In the genomic region with DNA sequence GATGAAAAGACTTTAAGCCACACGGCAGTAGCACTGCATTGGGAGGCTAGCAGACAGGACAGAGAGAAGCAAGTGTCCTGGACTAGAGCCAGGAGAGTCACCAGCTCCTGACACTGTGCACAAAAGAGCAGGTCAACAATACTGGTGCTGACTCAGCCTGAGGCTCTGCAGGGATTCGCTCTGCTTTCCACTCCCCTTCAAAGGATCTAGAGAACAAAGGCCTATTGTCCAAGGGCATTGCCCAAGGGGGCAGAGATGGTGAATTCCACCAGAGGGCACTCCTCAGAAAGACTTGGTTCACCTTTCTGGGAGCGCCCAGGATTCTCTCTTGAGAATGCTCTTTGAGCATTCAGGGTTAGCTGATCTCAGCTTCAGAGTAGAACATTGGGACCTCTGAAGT, we compare ENCODE assay signal across 8 mouse cellular contexts.
A peak's percentile ranks its signal among the peaks of the same experiment; 100 is the strongest.
DNase-seq lines count a peak whose midpoint lies in the region; ATAC-seq and TF ChIP-seq lines count a peak whose summit lies in the region.
"Had no signal": no experiment of that assay in that cellular context is flagged by ENCODE, and none has a peak within 500 bp of the region (broad histone marks: within the 10 kb centered on the region; RNA-seq: fewer than 3 reads in every experiment).

No protein-coding gene starts in this region.

- no peak for TF ChIP-seq POLR2A in lung, adult 2 months (IDR thresholded peaks at IDR 0.05; ENCODE audit: borderline replicate concordance, extremely low read depth, low read depth, low read length)

- H3K4me3 ChIP-seq in lung, embryonic 14.5 days (ENCODE audit: low read depth, low read length): no peak overlapping the region
- no peak overlapping the region for H3K4me3 ChIP-seq in lung, adult 2 months (replicated peaks; ENCODE audit: extremely low read depth, low read depth, low read length)
- no peak overlapping the region for H3K4me3 ChIP-seq in intestine, embryonic 16.5 days (ENCODE audit: low read length)
- H3K4me3 ChIP-seq in stomach, embryonic 16.5 days (replicated peaks; ENCODE audit: low read length): no peak overlapping the region
- H3K4me3 ChIP-seq: liver, embryonic 15.5 days had no signal

- peak; percentile 56 for TF ChIP-seq CTCF in lung, embryonic 14.5 days (IDR thresholded peaks at IDR 0.05; ENCODE audit: low read depth)
- no peak for TF ChIP-seq CTCF in lung, adult 2 months (IDR thresholded peaks at IDR 0.05; ENCODE audit: insufficient read depth, low read length)

- 38% methylated on average over 3 of the region's 3 CpGs for WGBS in lung, embryonic 14.5 days
- 54% methylated on average over 3 of the region's 3 CpGs for WGBS in lung, adult 2 months
- 32% methylated on average over 3 of the region's 3 CpGs for WGBS in intestine, embryonic 16.5 days
- WGBS in stomach, embryonic 16.5 days: 46% methylated on average over 3 of the region's 3 CpGs

- peak overlapping the region; percentile 58 for H3K27ac ChIP-seq in lung, embryonic 14.5 days (ENCODE audit: low read depth)
- no peak overlapping the region for H3K27ac ChIP-seq in intestine, embryonic 16.5 days (ENCODE audit: low read length)
- H3K27ac ChIP-seq in stomach, embryonic 16.5 days (ENCODE audit: low read length): no peak overlapping the region
- H3K27ac ChIP-seq: liver, embryonic 15.5 days had no signal

- H3K36me3 ChIP-seq in lung, embryonic 14.5 days (ENCODE audit: insufficient read depth): no peaks in the 10 kb centered on the region
- H3K36me3 ChIP-seq in intestine, embryonic 16.5 days (ENCODE audit: control insufficient read depth, insufficient read depth, low read length): no peaks in the 10 kb centered on the region
- no peaks in the 10 kb centered on the region for H3K36me3 ChIP-seq in stomach, embryonic 16.5 days (ENCODE audit: control insufficient read depth, insufficient read depth, low read length)
- H3K36me3 ChIP-seq: liver, embryonic 15.5 days had no signal

- H3K9ac ChIP-seq in lung, embryonic 14.5 days: no peak overlapping the region
- no peak overlapping the region for H3K9ac ChIP-seq in intestine, embryonic 16.5 days (ENCODE audit: low read depth, low read length)
- no peak overlapping the region for H3K9ac ChIP-seq in stomach, embryonic 16.5 days (ENCODE audit: low read length)
- H3K9ac ChIP-seq: liver, embryonic 15.5 days had no signal

- no peaks in the 10 kb centered on the region for H3K27me3 ChIP-seq in lung, embryonic 14.5 days (ENCODE audit: insufficient read depth, low read length)
- no peaks in the 10 kb centered on the region for H3K27me3 ChIP-seq in intestine, embryonic 16.5 days (replicated peaks; ENCODE audit: control insufficient read depth, insufficient read depth, low read length)
- H3K27me3 ChIP-seq in stomach, embryonic 16.5 days (ENCODE audit: control insufficient read depth, insufficient read depth, low read length): no peaks in the 10 kb centered on the region
- H3K27me3 ChIP-seq: liver, embryonic 15.5 days had no signal

- H3K9me3 ChIP-seq in lung, embryonic 14.5 days (ENCODE audit: low read depth, low read length): no peaks in the 10 kb centered on the region; the same call in 1 of the 2 replicates
- peaks cover 4% of the 10 kb centered on the region; the same call in 1 of the 2 replicates for H3K9me3 ChIP-seq in intestine, embryonic 16.5 days (ENCODE audit: control insufficient read depth, low read length)
- H3K9me3 ChIP-seq in stomach, embryonic 16.5 days (replicated peaks; ENCODE audit: control insufficient read depth, low read length): no peaks in the 10 kb centered on the region
- H3K9me3 ChIP-seq: liver, embryonic 15.5 days had no signal

- no peak overlapping the region for H3K4me2 ChIP-seq in lung, embryonic 14.5 days
- no peak overlapping the region for H3K4me2 ChIP-seq in intestine, embryonic 16.5 days (ENCODE audit: low read depth, low read length)
- no peak overlapping the region for H3K4me2 ChIP-seq in stomach, embryonic 16.5 days (ENCODE audit: low read depth, low read length)
- H3K4me2 ChIP-seq: liver, embryonic 15.5 days had no signal

- DNase-seq in lung, embryonic 14.5 days: peak; percentile 72
- no peak for DNase-seq in lung, adult 2 months
- DNase-seq in adrenal gland, adult (ENCODE audit: inconsistent age in 2 of 2, low spot score in 1 of 2): peak; percentile 49 to 65
- no peak for DNase-seq in gastrocnemius, postnatal 25 days

- no peak for ATAC-seq in lung, embryonic 14.5 days (ENCODE audit: insufficient read depth)
- ATAC-seq in common myeloid progenitor, adult 5-6 weeks (replicated peaks; ENCODE audit: low read depth, poor library complexity, severe bottlenecking): 0 out of 2 replicates have a peak, but pooled peaks have one; percentile 34
- peak; percentile 89 for ATAC-seq in intestine, embryonic 16.5 days
- ATAC-seq in stomach, embryonic 16.5 days (ENCODE audit: insufficient read depth, low FRiP score): peak; percentile 78; the same call in 1 of the 2 replicates

- H3K4me1 ChIP-seq in lung, embryonic 14.5 days (ENCODE audit: insufficient read depth): peaks cover 18% of the 10 kb centered on the region
- H3K4me1 ChIP-seq in lung, adult 2 months (ENCODE audit: control insufficient read depth, insufficient read depth, low read length): no peaks in the 10 kb centered on the region
- H3K4me1 ChIP-seq in intestine, embryonic 16.5 days (ENCODE audit: control insufficient read depth, insufficient read depth, low read length): peaks cover 4% of the 10 kb centered on the region; the same call in 1 of the 2 replicates
- H3K4me1 ChIP-seq in stomach, embryonic 16.5 days (ENCODE audit: control insufficient read depth, insufficient read depth, low read length): peaks cover 18% of the 10 kb centered on the region
- H3K4me1 ChIP-seq: liver, embryonic 15.5 days had no signal

Comparison
In these comparisons a context has a peak if more than half of its experiments do, and no peak if none do; other contexts are left out.
1. DNase-seq: peak in lung, embryonic 14.5 days (single experiment) and adrenal gland, adult (2 of 2); none in lung, adult 2 months (single experiment) and gastrocnemius, postnatal 25 days (single experiment).